Mouse (Mus musculus): ENCODE measurements around the gene Zfhx3.
"Not testable (repeated sequence)": the region's sequence is repeated elsewhere in the genome, so short reads cannot be mapped to it uniquely, and the experiment has no call there.

Zfhx3 gene

DNA sequence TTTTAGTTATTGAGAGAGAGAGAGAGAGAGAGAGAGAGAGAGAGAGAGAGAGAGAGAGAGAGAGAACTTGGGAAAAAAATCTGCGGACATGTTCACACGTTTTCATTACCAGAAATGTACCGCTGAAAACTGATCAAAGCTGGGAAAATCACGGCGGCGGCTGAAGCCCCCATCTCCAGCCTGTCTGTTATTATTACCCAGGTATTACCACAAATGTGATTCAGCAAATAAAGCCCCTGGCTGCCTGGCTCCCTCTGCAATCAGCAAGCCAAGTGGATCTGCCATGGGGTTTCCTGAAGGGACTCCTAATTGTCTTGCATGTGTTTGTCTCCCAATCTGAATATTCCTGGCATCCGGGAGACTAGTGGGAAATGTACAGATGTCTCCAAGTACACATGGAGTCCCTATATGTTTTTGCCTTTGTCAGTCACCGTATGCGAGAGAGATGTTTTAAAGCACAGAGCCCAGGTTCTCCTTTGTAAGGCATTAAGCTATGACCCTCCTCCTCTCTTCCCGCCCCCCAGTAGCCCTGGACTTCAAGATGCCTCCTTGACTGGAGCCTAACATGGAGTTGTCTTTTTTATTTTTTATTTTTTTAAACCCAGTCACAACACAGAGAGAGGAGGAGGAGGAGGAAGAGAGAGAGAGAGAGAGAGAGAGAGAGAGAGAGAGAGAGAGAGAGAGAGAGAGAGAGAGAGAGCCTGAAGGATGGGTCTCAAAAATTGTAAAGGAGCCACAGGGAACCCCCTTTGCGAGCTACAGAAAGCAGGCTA is at the start of gene Zfhx3:
TSS of gene Zfhx3 (plus strand) at position 723 of the 773 bp plus-strand sequence.
- DNase-seq, result no peak

DNA sequence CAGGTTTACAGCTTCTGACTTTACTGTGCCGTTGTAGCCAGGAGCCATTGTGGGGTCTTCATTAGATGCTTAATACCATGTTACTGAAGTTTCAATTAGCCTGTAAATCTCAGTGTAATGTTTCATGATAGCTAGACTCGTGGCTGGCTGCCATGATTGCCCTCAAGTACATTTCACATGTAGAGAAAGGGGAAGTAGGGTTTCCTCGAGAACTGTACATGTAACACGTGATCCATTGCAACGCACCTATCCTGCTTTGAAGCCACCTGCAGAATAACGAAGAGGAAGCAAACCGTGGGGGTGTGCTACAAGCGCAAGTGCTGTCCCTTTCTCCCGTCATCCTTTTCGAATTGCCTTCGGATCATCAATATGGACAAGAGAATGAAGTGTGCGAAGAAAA is 23.5 kb upstream of the Zfhx3 start:
- no peak for DNase-seq

DNA sequence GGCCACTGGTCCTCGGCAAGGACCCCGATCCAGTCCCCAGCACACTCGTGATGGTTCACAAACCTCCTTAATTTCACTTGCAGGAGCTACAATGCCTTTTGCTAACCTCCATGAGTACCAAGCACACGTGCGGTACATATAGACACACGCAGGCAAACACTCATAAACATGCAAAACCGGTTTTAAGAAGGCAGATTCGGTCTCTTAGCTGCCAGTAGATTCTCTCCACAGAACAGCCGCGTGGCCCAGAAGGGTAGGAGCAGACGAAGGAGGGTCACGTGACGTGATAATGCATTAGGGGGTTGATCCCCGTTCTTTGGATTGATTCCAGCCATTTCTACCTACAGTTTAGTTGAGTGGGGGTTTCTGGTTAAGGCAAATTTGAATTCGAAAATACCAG is 16.3 kb upstream of the Zfhx3 start:
- no peak for DNase-seq

DNA sequence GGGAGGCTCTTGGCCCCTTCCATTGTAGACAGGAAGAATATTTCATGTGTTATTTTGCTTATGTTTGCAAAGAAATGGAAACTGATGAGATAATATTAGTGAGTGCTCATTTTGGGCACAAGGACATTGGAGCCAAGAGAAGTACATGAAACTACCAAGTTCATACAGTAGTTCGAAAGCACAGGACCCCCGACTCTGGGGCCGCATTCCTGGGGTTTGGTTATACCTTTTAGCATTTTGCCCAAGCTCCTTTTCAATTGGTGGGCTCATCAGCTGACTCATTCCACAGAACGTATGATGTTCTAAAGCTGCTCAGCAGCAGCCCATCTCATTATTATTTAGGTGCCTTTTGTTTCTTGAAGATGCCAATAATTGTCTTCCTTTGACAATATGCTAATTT is 5.7 kb upstream of the Zfhx3 start:
- DNase-seq, result no peak

DNA sequence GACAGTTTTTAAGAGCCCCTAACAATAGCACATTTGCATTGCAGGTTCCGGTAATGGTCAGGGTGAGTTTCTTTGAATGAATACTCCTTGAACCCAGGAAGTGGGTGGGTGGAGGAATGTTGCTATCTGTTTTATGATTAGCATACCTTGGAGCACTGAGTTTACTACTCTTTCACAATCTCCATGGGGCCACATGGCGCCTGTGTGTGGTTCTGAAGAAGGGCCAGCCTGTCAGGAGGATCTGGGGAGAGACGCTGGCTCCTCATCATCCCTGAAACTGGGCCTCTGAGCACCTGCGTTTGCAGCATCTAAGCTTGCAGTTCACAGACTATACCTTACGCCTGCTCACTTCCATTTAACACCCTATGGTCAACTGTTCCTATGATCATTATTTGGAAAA is 4.2 kb upstream of the Zfhx3 start:
- DNase-seq, result not testable (repeated sequence)

DNA sequence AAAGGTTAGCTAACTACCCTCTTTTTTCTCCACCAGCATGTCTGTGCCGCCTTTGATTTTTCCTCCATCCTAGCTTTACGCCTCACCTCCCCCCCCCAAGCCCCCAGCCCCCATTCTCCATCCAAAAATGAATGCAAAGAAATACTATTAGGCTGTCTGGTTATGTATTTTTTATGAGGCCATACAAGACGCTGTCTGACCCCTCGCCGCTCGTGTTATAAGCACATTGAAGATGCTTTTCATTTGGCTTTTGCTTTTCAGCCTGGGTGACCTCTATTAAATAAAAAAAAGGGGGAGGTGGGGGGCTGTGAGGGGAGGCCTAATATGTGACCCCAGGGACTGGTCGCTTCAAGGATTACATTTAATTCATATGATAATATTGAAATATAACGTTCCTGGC is 2.3 kb upstream of the Zfhx3 start:
- DNase-seq, result no peak

DNA sequence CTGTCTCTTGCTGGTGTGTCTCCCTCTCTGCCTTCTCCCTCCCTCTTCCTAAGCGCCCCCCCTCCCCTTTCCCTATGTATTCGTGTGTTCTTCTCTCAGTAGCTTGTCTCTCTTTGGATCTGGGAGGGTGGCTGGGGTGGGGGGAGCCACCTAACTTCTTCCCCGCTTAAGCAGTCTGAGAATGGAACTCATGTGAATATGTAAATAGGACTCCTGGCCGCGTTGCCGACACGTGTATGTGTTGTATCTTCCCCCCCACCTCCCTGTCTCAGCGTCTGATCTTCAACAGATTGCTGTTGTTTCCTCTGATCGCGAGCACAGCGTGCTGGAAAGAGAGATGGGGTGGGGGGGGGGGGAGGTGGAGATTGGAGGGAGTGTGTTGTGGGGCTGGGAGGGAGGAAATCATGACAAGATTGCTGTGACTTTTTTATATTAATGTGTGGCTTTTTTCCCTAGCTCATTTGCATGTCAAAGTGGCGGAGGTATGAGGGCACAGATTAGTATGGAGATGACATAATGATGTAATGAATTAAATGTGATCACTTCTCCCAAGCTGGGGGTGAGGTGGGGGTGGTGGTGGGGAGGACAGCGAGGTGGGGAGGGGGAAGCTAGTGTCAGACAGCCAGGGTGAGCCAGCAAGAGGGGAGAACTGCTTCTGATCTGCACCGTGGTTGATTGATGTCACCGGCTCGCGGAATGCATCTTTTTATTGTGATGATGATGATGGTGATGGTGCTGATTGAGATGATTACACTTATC is 487 bp downstream of the Zfhx3 start:
- DNase-seq, result no peak

DNA sequence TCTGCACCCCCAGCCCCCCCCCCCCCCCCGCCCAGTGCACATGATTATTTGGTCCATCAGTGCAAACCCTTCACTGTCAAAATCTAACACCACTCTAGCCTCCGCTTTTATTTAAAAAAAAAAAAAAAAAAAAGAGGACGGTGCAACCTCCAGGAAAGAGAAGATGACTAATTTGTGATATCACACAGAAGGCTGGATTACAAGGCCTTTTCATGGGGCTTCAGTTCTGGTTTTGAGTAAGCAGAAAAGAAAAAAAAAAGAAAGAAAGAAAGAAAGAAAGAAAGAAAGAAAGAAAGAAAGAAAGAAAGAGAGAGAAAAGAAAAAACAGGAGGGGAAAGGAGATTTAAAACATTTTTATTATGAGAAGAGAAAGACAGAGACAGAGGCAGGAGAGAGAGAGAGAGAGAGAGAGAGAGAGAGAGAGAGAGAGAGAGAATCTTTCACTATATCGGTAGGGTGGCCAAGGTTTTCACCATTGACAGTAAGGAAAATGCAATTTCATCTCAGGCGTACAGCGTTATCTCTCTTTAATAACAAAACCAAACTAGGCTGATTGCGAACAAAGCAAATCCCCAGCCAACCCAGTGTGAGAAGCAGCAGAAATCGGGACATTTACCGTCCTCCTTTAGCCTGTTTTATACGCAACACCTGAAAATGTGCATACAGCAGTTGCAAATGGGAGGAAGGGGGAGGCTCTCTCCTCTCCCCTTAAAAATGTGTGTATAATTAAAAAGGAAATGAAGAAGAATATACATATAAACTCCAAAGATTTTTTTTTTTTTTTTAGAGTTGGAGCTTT is 1.3 kb downstream of the Zfhx3 start:
- DNase-seq, result no peak

DNA sequence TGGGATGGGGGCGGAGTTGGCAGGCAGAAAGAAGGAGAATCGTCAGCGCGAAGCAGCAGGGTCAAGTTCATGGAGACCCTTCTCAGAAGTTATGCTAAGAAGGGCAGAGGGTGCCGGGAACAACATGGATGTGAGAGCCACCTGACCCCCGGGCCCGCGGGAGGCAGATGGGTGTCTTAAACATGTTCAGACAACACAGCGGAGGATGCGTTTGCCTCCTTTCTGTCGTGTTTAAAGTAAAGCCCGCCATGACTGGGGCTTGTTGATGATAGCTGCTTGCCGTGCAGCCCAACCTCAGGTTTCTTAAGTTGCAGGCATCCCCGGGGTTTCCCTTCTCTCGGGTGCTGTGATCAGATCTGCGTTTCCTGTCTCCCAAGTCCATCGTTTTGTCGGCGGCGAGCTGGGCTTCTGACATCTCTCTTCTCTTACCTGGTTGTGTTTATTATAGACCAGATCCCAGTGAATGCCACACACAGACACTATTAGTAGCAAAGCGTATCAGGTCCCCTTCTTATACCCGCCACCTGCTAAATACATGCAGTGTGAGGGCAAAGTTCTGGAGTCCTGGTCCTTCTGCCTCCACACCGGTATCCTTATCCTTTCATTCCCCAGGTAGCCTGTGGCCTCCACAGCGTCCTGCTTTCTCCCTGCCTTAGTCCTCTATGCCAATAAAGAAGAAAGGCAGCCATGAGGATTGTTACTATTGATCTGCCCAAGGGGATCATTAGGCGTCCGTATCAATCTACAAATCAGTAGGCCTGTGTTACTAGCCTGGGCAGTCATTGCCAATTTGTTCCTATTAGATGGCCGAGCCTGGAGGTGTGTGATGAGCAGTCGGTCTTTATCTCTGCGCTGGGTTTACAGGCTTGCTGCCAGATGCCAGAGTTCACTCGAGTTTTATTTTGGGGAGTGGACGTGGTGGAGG is 2.5 kb downstream of the Zfhx3 start:
- DNase-seq, result no peak

DNA sequence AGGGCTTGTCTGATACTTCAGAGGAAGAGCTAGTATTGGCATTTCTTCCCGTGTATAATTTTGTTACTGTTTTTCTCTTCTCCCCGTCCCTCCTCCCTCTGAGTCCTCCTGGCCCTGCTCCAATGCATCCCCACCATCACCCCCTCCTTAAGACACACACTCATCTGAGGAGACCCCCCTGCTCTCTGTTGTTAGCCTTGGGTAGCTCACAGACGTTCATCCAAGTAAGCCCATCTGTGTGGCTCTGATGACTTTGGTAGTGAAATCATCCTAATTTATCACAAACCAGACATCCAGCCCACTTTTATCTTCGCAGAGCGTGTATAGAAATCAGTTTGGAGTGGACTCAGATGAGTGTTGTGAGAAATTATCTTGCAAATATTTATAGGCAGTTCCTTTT is 4.4 kb downstream of the Zfhx3 start:
- no peak for DNase-seq

DNA sequence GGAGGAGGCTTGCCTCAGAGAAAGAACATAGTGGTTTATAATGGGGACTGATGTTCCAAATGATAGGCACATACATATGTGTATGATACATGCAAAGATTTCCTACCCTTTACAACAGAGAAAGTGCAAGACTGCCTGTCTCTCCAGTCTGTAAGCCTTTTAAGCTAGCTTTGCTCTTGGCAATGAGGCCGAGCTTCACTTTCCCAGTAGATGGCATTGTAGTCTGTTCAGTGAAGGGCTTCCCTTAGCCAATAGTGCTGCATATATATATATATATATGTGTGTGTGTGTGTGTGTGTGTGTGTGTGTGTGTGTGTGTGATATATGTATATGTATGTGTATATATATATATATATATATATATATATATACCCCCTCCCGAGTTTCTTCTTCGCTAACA is 13.4 kb downstream of the Zfhx3 start:
- peak; percentile 29 for DNase-seq

DNA sequence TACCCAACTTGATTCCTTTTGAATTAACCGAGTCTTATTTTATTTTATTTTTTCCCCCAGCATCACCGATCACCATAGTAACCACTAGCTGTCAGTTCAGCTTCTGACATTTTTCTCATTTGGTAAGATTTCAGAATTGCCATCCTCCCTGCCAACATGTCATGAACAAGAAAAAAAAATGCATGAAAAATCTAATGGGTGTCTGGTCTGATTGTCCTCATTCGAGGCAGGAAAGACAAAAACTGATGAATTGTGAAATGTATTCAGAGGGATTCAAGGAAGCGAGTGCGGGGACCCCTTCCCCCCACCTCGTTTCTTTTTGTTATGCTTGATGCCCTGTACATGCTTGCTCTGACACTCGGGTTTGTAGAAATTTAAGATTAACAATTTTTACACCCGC is 15.1 kb downstream of the Zfhx3 start:
- no peak for DNase-seq

DNA sequence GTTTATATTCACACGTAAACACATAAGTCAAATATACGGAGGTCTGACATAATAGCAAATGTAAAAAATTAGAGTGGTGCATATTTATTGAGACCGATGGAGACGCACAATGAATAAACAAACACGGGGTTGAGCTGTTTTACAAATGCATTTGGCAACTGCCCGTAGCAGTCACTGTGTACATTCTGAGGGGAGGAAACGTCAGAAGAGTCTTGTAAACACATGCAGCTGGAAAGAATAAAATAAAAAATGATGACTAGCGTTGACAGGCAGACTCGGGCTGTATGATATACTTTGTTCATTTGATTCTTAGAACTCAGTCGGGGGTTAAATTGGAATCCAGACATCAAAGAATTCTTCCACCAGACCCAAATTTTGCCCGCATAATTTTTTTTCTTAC is 18.0 kb downstream of the Zfhx3 start:
- no peak for DNase-seq

DNA sequence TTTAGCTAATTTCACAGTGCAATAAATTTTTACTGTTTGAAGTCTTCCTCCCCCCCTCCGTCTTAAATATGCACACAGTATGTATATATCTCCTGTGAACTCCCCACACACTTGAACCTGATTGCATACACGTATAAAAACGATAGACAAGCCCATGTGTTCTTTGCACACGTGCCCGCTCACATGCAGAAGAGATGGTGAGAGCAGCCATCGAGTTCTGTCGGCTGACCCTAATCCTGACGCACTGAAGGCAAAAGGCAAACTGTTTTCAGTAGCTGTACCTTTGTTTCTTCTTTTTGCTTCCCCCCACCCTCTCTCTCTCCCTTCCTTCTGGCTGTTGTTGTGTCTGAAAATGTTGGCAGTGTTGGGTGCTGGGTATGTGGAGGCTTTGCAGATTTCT is 18.4 kb downstream of the Zfhx3 start:
- DNase-seq, result no peak

DNA sequence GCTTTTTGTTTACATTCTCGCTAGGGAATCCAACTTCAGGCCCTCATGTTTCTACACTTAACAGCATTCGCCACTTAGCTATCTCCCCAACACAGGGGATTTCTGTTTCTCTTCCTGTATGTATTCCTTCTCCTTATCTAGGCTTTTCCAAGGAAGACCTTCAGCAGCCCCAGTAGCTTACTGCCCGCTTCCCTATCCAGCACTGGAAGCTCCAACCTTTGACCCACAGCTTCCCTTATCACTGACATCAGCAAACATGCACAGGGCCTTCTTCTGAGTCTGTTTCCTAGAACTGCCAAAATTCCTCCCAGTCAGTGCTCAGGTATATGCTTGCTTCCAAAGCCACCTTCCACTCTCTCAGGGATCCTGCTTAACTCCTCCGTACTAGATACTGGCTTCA is 29.8 kb downstream of the Zfhx3 start:
- no peak for DNase-seq

DNA sequence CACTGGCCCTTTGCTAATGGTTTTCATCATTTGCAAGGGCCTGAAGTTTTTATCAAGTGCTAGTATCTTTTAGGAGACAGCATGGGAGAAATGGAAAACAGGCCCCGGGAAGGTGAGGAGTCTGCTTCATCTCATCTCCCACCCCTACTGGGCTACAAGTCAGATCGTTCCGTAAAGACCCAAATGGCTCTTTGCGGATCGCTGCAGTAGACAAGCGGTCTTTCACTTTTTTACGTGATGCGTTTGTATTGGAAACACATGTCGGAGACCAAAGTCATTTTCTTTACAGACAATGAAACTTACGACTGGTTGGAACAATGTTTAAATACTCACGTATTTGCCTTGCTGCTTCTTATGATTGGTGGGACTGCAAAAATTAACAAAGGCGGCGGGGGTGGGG is 32.0 kb downstream of the Zfhx3 start:
- no peak for DNase-seq

DNA sequence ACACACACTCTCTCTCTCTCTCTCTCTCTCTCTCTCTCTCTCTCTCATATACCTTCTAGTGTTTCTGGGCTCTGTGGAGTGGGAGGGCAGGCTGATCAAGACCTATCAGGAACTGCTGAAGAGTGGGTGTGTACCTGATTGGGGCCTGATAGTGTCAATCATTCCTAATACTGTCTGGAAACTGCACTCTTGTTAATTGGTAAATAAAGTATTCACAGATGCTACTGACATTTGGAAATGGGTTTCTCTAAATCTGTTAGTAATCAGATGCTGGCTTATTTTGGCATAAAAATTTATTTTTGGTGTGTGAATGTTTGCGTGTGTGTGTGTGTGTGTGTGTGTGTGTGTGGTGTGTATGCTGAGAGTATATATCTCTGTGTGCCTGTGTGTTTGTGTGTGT is 35.8 kb downstream of the Zfhx3 start:
- no peak for DNase-seq

DNA sequence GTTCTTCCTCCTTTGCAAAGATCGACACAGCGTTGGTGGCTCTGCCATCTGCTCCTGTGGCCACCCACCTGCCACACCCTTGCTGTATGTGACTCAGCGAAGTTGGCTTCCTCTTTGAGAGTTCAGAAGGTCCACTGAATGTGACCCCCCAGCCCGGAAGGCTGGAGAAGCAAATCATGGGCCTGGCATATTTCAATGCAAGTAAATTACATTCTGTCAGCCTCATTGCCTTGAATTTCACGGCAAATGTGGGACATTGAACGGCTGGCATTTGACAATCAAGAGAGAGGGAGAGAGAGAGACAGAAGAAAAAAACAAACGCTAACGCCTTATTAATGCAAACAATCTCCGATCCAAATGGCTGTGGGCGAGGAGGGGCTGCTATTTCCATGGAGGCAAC is 38.2 kb downstream of the Zfhx3 start:
- DNase-seq, result peak; percentile 38

DNA sequence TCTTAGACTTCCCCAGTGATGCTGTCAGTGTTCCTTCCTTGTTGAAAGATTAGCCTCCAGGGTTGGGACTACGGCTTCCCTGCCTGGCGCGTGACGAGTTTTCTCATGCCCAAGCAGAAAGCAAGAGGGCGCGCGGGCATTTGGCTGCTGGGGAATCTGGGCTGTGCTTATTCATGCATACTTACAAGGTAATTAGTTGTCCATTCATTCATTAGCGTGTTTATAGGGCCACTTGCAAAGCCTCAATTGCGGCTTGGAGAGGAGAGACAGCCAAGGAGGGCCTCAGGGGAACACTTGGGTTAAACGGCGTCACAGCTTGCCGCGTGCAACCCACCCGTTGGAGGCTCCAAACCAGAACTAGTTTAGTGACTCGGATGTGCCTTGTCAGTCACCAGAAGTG is 44.2 kb downstream of the Zfhx3 start:
- peak; percentile 43 for DNase-seq

DNA sequence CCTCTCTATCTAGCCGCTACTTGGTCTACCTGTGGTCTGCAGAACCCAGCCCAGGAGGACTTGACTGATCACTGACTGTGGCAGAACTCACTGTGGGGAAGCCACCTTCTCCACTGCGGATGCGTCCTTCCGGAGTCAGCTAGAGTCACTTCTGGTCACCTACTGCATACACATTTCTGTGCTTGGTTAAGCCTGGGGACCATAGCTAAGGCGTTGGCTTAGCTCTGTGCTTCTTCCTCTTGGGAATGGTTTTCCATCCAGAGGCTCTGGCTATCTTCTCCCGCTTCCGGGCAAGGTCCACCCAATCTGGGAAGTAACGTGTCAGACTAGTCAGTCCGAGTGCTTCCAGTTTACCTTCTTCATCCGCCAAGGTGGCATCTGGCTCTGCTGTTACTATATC is 56.4 kb downstream of the Zfhx3 start:
- DNase-seq, result no peak

DNA sequence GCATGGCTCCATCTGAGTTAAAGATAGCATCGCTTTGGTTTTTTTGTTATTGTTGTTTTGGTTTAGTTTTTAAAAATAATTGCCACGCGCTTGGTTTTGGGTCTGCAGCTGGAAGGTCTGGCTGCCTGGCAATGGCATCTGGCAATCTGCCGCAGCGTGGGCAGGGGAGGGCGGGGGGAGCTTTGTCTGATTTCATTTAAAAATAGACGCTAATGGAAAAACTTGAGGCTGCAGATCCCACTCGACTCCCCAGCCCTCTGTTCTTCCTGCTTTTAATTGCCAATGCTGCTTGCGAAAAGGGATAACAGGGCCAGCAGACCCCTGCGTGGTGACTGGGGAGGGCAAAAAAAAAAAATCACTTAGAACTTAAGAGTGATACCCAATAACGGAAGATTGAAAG is 69.1 kb downstream of the Zfhx3 start:
- peak; percentile 13 for DNase-seq

DNA sequence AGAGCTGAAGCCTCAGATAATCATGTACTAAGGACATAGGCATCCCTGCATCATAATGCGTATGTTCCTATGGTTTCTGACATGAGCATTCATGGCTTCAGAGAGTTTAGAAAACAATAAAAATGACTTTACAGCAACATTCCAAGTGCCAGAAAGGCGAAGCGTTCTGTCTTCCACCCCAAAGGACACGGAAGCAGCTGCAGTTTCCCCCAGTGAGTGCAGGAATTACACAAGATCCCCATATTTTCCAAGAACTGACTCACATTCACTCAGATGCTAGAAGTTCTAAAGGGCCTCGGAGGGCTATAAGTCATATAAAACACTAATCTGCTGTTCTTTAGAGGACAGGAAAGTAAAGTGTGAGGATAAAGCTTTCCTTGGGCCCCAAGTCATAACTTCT is 75.3 kb downstream of the Zfhx3 start:
- DNase-seq, result no peak

DNA sequence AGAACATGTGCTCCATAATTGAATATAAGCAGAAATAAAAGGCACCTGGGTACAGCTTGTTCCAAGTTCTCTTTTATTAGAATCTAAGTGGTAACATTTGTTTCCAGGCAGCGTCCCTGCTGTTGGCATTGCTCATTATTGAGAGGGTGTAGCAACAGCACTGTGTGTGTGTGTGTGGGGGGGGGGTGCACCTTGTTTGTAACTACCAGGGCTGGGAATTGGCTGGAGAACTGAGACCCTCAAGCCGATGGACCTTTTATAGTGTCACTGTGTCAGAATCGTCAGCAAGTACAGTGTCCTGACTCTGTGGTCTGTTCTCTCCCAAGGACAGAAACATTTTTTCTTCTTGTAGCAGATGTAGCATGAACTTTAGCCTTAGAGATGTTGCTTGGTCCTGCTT is 77.2 kb downstream of the Zfhx3 start:
- DNase-seq, result no peak
